Mouse (Mus musculus) spleen, adult 2 months (tissue): ENCODE results near the gene Gas2.

Source experiments
- CTCF ChIP-seq: fragments of 200-500 bp; IDR thresholded peaks from 2 replicates; pipeline ENCODE4 v1.5.1; 2011; ENCODE audit warnings: mild to moderate bottlenecking, inconsistent platforms; ENCODE audit not compliant: insufficient read depth, insufficient read length, insufficient replicate concordance; ENCODE audit errors: extremely low read depth
- POLR2A ChIP-seq: fragments of 200-500 bp; IDR thresholded peaks from 2 replicates; pipeline ENCODE4 v1.6.1; 2011; ENCODE audit warnings: low read depth, low read length, inconsistent platforms

- TF ChIP-seq CTCF (no peak), POLR2A (no peak)
Measured at GRCm38 (mm10) chr7:51892224-51892965, 30.6 kb downstream of the Gas2 start.
